Mouse (Mus musculus): ENCODE results near the gene Krtap20-2.
"Not testable (repeated sequence)": the region's sequence is repeated elsewhere in the genome, so short reads cannot be mapped to it uniquely, and the experiment has no call there.

Gene Krtap20-2

DNA sequence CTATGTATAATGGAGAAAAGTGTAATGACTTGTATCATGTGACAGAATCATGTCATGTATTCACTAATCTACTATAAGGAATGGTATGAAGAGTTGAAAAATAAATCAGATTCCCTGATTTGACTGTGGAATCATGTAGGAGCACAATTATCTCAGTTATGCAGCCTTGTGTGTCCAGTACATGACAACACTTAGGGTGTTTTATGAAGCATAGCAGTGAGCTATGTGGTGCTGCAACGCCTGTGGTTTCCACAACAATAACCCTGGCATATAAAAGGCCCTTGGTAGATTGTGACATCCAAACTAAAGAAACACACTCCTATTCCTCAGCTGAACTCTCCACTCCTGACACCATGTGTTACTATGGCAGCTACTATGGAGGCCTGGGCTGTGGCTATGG is at the start of gene Krtap20-2:
Gene Krtap20-2 (plus strand): TSS at position 301 of the 400 bp plus-strand sequence.
- DNase-seq (ENCODE audit: low spot score), result no peak

DNA sequence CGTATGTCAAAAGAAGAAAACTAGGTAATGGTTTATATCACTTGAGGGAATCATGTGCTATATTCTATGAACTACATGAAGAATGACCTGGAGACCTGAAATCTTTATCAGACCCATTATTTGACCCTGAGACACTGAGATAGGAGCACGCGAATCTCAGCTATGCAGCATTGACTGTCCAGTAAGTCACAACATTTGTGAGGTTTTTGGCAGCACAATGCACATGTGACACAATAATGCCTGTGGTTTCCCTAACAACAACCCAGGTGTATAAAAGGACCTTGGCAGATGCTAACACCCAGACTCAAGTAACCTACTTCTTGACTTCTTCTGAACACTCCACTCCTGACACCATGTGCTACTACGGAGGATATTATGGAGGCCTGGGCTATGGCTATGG is 48.0 kb upstream of the Krtap20-2 start, which contains the start of gene Gm9789:
Gene Gm9789 (plus strand): TSS at position 301 of the 400 bp plus-strand sequence.
- no peak for DNase-seq (ENCODE audit: low spot score)

DNA sequence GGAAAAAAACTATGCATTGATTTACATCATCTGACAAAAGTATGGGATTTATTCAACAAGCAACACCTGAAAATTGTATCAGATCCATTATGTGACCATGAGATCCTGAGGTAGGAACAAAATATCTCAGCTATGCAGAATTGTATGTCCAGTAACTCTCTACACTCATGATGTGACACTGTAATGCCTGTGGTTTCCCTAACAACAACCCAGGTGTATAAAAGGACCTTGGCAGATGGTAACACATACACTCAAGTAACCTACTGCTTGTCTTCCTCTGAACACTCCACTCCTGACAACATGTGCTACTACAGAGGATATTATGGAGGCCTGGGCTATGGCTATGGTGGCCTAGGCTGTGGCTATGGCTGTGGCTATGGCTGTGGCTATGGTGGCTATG is 36.5 kb upstream of the Krtap20-2 start, which contains the start of gene Gm7735:
Gene Gm7735 (plus strand): TSS at position 301 of the 400 bp plus-strand sequence.
- DNase-seq (ENCODE audit: low spot score), result not testable (repeated sequence)

DNA sequence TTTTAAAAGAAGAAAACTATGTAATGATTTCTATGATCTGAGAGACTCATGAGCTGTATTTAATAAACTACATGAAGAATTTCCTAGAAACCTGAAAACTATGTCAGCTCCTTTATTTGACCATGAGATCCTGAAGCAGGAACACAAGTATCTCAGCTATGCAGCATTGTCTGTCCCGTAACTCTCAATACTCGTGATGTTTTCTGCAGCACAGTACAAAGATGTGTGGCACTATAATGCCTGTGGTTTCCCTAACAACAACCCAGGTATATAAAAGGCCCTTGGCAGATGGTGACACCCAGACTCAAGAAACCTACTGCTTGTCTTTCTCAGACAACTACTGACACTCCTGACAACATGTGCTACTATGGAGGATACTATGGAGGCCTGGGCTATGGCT is 31.2 kb upstream of the Krtap20-2 start, which contains the start of gene 1110057P08Rik:
Gene 1110057P08Rik (plus strand): TSS at position 301 of the 400 bp plus-strand sequence.
- DNase-seq (ENCODE audit: low spot score), result no peak

DNA sequence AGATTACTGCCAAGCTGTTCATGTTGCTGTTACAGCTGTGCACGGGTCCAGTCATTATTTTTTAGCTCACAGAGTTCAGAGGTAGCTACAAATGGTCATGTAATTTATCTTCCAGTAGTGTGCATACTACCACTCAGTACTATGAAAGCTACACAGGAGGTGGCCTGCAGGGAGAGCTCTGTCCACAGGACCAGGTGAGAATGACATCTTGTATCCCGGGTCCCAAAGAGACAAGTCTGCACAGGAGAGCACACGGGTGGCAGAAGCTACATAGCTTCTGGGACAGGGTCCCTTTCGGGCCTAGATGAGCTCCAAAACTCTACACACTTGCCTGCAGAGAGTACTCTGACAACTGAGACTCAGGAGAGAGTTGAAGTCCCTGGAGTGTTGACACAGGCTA is 17.0 kb upstream of the Krtap20-2 start:
- DNase-seq (ENCODE audit: low spot score), result no peak

Measured in urinary bladder, postnatal 10 days (tissue).